Mouse (Mus musculus): ENCODE measurements around the gene Itsn1.

DNA sequence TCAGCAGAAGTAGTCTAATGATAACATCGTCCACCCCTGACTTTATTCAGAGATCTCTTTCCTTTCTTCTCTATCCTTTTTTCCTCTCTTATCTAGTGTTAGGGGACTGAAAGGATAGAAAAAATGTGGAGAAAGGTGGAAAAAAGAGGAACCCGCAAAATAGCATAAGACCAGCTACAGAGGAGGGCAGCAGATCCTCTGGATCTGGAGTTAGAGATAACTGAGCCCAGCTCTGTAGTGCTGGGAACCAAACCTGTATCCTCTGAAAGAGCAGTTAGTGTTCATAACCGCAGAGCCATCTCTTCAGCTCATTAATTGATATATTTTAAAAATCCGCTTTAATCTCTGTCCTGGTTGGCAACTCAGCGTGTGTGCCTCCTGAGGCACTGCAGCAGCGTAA lies 84.5 kb downstream of the Itsn1 start:
- TF ChIP-seq CTCF (IDR thresholded peaks at IDR 0.05; ENCODE audit: borderline replicate concordance, extremely low read depth, insufficient read depth, insufficient read length) (no peak), POLR2A (IDR thresholded peaks at IDR 0.05; ENCODE audit: borderline replicate concordance, extremely low read depth, insufficient read depth, insufficient read length, poor library complexity, severe bottlenecking) (no peak)

All from brain, embryonic 14.5 days (tissue).